Mouse (Mus musculus) heart, postnatal 0 days (tissue): ENCODE results near the gene Prkaa2. TPM values are rescaled to one million over a fixed set of nuclear protein-coding genes. Genes with fewer than 3 reads are reported as not detected.
"Not testable (repeated sequence)": the region's sequence is repeated elsewhere in the genome, so short reads cannot be mapped to it uniquely, and the experiment has no call there.

Experiments
- ATAC-seq: fragments of 200-750 bp; cut with Nextera tagmentation; 2 replicates; pipeline ENCODE4 v1.8.0; 2017; ENCODE audit warnings: low read depth, moderate number of reproducible peaks, moderate library complexity; ENCODE audit not compliant: insufficient read depth
- DNase-seq: peaks from one replicate; pipeline ENCODE4 v3.0.0-alpha.2; 2016; ENCODE audit warnings: low spot score
- H3K27ac ChIP-seq: fragments of 300-500 bp; sonication (generic); 2 replicates; pipeline ENCODE4 v1.5.1; 2014; ENCODE audit warnings: low read depth, mild to moderate bottlenecking
- H3K27me3 ChIP-seq: fragments of 300-500 bp; sonication (generic); 2 replicates; pipeline ENCODE4 v1.6.1; 2014; ENCODE audit warnings: low read length, mixed read lengths; ENCODE audit not compliant: control insufficient read depth, insufficient read depth
- H3K36me3 ChIP-seq: fragments of 300-500 bp; sonication (generic); replicated peaks from 2 replicates; pipeline ENCODE4 v1.6.1; 2014; ENCODE audit warnings: low read length, mixed read lengths; ENCODE audit not compliant: control insufficient read depth, insufficient read depth
- H3K4me1 ChIP-seq: fragments of 300-500 bp; sonication (generic); 2 replicates; pipeline ENCODE4 v1.6.1; 2014; ENCODE audit warnings: antibody characterized with exemption; ENCODE audit not compliant: control insufficient read depth, insufficient read depth
- H3K4me2 ChIP-seq: fragments of 300-500 bp; sonication (generic); 2 replicates; pipeline ENCODE4 v1.6.1; 2014; ENCODE audit warnings: low read depth, mild to moderate bottlenecking, low read length, moderate library complexity
- H3K4me3 ChIP-seq: fragments of 300-500 bp; sonication (generic); 2 replicates; pipeline ENCODE4 v1.5.1; 2014; ENCODE audit warnings: low read depth, low read length
- H3K9ac ChIP-seq: fragments of 300-500 bp; sonication (generic); replicated peaks from 2 replicates; pipeline ENCODE4 v1.6.1; 2014; ENCODE audit warnings: low read depth, low read length, mixed read lengths
- H3K9me3 ChIP-seq: fragments of 300-500 bp; sonication (generic); replicated peaks from 2 replicates; pipeline ENCODE4 v1.6.1; 2016; ENCODE audit warnings: low read length; ENCODE audit not compliant: control insufficient read depth
- CTCF ChIP-seq: IDR thresholded peaks from 2 replicates; pipeline ENCODE4 v1.5.1; 2016; ENCODE audit warnings: antibody characterized with exemption, control low read depth, low read depth
- EP300 ChIP-seq: IDR thresholded peaks from 2 replicates; pipeline ENCODE4 v1.6.1; 2016; ENCODE audit warnings: antibody characterized with exemption, low read depth
- WGBS: fragments of 180-500 bp; shearing (Covaris S2); extraction: QIAGEN DNeasy Blood & Tissue Kit; methylation state at CpG from one replicate; pipeline ENCODE4 v1.1.7; 2014; 5-methylcytosine and 5-hydroxymethylcytosine counted together
- polyA plus RNA-seq: library from polyadenylated mRNA; unstranded; fragments of >200 nt; fragmentation: Nextera tagmentation; extraction: Ambion mirVana; gene quantifications from 2 replicates; pipeline ENCODE4 v1.2.1, GENCODE M21; 2015
- total RNA-seq: library from RNA; depleted of rRNA; stranded (reverse); fragments of >200 nt; gene quantifications from 2 replicates; pipeline ENCODE4 v1.2.3, GENCODE M21; 2014; ENCODE audit warnings: low replicate concordance

Gene Prkaa2
- total and polyA plus RNA-seq, 2 experiments from 2014 or later: 35.6 to 64.3 TPM

- Histone ChIP-seq H3K9me3 (no peaks in the 10 kb centered on the region), H3K9ac (no peak overlapping the region), H3K4me3 (no peak overlapping the region), H3K4me2 (no peak overlapping the region), H3K4me1 (0 out of 2 replicates have a peak, but pooled peaks cover 7% of the 10 kb centered on the region), H3K36me3 (peaks cover 13% of the 10 kb centered on the region; the same call in 1 of the 2 replicates), H3K27ac (no peak overlapping the region), H3K27me3 (no peaks in the 10 kb centered on the region)
- 84% methylated on average over 7 of the region's 7 CpGs for WGBS
- DNase-seq: no peak
- no peak for ATAC-seq
- TF ChIP-seq EP300: no peak
- TF ChIP-seq CTCF: no peak
Observed at GRCm38 (mm10) chr4:105013718-105014117, 96.0 kb downstream of the Prkaa2 start.

- no peak overlapping the region for H3K9ac ChIP-seq
- H3K27me3 ChIP-seq: no peaks in the 10 kb centered on the region
- no peaks in the 10 kb centered on the region for H3K4me1 ChIP-seq
- DNase-seq (no peak), ATAC-seq (no peak)
- no peak overlapping the region for H3K4me3 ChIP-seq
- WGBS: 87% methylated on average over 4 of the region's 4 CpGs
- H3K36me3 ChIP-seq: no peaks in the 10 kb centered on the region
- H3K4me2 ChIP-seq: no peak overlapping the region
- TF ChIP-seq CTCF (no peak), EP300 (no peak)
- no peak overlapping the region for H3K27ac ChIP-seq
- H3K9me3 ChIP-seq: no peaks in the 10 kb centered on the region
Observed at GRCm38 (mm10) chr4:105007360-105008018, 102.2 kb downstream of the Prkaa2 start.

- DNase-seq, H3K27me3 ChIP-seq, H3K36me3 ChIP-seq, H3K4me1 ChIP-seq, H3K27ac ChIP-seq, H3K9me3 ChIP-seq, H3K9ac ChIP-seq, ATAC-seq, H3K4me3 ChIP-seq, H3K4me2 ChIP-seq: not testable (repeated sequence)
- TF ChIP-seq CTCF: peak; percentile 62
- WGBS: 81% methylated on average over 12 of the region's 12 CpGs
Observed at GRCm38 (mm10) chr4:105004649-105005048, 105.0 kb downstream of the Prkaa2 start.

GRCm38 (mm10) chr4:105004135-105004534, 105.6 kb downstream of the Prkaa2 start:
- no peak for ATAC-seq
- H3K36me3 ChIP-seq: no peaks in the 10 kb centered on the region
- no peak for DNase-seq
- H3K4me3 ChIP-seq: no peak overlapping the region
- 41% methylated on average over 8 of the region's 8 CpGs for WGBS
- H3K9ac ChIP-seq: no peak overlapping the region
- no peak overlapping the region for H3K4me2 ChIP-seq
- H3K27ac ChIP-seq: no peak overlapping the region
- H3K9me3 ChIP-seq: no peaks in the 10 kb centered on the region
- no peaks in the 10 kb centered on the region for H3K4me1 ChIP-seq
- no peaks in the 10 kb centered on the region for H3K27me3 ChIP-seq
- no peak for TF ChIP-seq EP300
- TF ChIP-seq CTCF: no peak

- H3K9ac ChIP-seq: no peak overlapping the region
- H3K27ac ChIP-seq: no peak overlapping the region
- no peaks in the 10 kb centered on the region for H3K27me3 ChIP-seq
- no peaks in the 10 kb centered on the region for H3K36me3 ChIP-seq
- DNase-seq: no peak
- no peak overlapping the region for H3K4me2 ChIP-seq
- no peak for ATAC-seq
- no peaks in the 10 kb centered on the region for H3K4me1 ChIP-seq
- H3K9me3 ChIP-seq: no peaks in the 10 kb centered on the region
- WGBS: 73% methylated on average over 1 of the region's 1 CpGs
- H3K4me3 ChIP-seq: no peak overlapping the region
- TF ChIP-seq EP300 (no peak), CTCF (no peak)
Observed at GRCm38 (mm10) chr4:105001736-105002135, 108.0 kb downstream of the Prkaa2 start.

- Histone ChIP-seq H3K36me3 (no peaks in the 10 kb centered on the region), H3K27ac (no peak overlapping the region), H3K27me3 (no peaks in the 10 kb centered on the region), H3K4me1 (no peaks in the 10 kb centered on the region), H3K4me3 (no peak overlapping the region), H3K9ac (no peak overlapping the region), H3K9me3 (no peaks in the 10 kb centered on the region), H3K4me2 (no peak overlapping the region)
- DNase-seq (no peak), ATAC-seq (no peak)
- no peak for TF ChIP-seq EP300
- TF ChIP-seq CTCF: no peak
- 76% methylated on average over 5 of the region's 5 CpGs for WGBS
Observed at GRCm38 (mm10) chr4:104999702-105000101, 110.0 kb downstream of the Prkaa2 start.
